Mouse (Mus musculus) adrenal gland, adult (tissue): ENCODE measurements around the gene Fubp1.

Experiments used
- DNase-seq, 2 experiments: peaks; one replicate each; pipeline ENCODE4 v3.0.0; 2022 to 2023; ENCODE audit warnings: low spot score in 1 of 2; ENCODE audit not compliant: inconsistent age in 2 of 2

The Fubp1 gene

DNA sequence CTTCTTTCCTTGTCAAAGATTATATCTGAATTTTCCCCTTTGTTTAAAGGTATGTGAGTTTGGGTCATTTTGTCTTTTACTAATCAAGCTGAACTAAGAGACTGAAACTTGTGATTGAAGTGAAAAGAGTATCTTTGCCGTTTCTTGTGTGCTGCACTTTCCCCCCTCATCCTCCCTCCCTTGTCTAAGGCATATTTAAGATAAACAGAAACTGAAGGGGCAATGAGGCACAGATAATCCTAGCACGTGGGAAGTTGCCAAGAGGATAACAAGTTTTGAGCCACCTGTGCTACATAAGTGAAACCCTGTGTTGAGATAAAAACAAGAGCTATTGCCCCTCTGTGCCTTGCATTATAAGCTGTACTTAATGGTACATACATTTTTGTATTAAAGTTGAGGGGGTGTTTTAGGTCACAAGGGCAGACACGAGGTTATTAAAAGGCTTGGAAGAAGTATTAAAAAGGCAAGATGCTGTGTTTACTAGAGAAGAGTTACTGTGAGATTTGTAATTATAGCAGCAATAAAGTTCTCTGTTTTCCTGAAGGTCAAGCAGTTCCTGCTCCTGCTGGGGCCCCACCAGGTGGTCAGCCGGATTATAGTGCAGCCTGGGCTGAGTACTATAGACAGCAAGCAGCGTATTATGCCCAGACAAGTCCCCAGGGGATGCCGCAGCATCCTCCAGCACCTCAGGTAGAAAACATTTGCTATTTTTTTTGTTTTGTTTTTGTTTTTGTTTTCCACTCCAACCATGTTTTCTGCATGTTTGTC is 21.3 kb downstream of the Fubp1 start:
- no peak for DNase-seq

DNA sequence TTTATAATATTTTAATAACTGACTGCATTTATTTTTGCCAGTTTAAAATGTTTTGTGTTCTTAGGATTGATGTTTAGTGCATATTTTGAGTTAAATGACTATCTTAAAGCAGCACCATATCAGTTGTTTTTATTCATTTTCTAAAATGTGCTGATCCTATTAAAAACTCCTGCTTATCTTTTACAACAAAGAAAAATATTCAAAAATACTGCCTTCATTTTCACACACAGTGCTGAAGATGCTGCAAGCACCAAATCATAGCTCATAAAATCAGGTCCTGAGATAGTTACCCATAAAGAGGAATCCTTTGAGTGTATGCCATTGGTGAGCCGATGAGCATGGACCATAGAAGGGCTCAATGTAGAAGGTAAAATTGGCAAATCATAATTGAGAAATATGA is 25.0 kb downstream of the Fubp1 start:
- DNase-seq: no peak

DNA sequence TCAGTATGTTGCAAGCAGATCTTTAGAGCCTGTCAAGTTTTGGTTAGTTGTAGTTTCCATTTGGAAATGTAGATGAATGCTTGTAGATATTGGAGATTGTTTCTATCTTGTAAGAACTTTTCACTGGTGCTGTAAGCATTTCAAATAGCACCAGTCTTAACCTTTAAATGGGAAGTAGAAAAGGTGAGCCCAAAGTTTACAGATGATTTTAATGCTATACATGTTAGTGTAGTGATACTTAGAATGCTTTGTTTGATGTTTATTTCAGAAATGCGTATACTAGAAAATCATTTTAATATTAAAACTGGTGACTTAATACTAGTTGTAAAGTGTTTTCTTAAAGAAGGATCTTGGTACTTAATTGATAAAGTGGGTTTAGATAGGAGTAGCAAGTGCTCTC is 25.6 kb downstream of the Fubp1 start:
- no peak for DNase-seq

DNA sequence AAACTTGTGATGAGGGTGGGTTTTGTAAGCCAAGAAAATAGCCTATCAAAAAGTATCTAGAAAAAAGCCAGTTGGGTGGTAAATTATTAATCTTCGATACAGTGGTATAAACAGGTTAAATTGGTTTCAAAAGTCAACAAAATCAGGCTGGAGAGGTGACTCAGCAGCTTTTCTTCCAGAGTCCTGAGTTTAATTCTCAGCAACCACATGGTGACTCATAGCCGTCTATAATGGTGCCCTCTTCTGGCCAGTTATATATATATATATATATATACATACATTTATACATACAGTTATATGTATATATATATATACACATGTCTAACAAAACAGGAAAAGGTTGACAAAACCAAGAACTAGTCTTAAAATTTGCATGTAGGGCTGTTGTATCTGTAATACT is 28.6 kb downstream of the Fubp1 start:
- DNase-seq: peak in 1 of 2 experiments; percentile 62

DNA sequence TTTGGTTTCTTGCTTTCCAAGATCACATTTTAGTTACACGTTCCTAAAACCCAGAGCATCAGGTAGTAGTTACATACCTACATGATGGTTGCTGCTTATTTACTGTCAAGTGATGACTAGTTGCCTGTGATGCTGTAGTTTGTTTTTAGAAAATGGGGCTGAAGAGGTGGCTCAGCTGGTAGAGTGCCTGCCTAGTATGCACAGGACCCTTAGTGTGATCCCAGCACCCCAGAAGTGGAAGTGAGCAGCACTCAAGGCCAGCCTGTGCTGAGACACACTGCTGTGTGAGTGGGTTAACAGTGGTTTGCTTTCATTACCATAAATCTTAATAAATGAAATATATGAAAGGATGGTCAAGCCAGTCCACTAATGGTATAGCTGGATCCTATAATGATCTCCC is 29.4 kb downstream of the Fubp1 start:
- DNase-seq: no peak

DNA sequence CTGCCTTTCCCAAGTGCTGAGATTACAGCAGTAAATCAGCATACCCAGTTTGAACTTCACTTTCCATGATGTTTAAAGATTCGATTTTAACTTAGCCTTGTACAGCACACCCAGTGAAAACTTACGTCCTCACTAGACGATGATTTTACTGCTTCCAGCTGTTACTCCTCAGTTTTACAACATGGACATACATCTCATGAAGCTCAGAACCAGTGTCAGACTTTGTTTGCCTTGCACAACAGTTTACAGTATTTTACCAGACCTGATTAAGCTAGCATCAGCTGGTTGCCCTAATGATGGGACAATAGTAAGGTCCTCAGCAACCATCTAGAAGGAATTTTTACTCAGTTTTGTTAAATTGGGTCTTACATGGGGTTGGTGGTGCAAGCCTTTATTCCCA is 30.9 kb downstream of the Fubp1 start:
- DNase-seq: no peak

DNA sequence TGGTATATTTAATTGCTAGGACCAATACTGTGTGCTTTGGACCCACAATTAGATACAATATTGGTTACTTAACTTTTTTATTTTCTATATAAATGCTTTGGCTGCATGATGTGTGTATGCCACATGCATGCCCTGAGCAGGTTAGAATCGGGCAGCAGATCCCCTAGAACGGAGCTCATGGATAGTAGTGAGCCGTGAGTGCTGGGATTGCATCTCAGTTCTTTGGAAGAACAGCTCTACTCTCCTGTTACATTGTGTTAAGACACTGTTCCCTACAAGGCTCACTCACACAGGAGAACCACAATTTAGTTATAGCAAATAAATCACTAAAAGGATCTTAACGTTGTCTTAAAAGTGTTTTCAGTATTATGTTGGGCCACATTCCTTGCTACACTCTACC is 33.1 kb downstream of the Fubp1 start:
- DNase-seq: no peak

DNA sequence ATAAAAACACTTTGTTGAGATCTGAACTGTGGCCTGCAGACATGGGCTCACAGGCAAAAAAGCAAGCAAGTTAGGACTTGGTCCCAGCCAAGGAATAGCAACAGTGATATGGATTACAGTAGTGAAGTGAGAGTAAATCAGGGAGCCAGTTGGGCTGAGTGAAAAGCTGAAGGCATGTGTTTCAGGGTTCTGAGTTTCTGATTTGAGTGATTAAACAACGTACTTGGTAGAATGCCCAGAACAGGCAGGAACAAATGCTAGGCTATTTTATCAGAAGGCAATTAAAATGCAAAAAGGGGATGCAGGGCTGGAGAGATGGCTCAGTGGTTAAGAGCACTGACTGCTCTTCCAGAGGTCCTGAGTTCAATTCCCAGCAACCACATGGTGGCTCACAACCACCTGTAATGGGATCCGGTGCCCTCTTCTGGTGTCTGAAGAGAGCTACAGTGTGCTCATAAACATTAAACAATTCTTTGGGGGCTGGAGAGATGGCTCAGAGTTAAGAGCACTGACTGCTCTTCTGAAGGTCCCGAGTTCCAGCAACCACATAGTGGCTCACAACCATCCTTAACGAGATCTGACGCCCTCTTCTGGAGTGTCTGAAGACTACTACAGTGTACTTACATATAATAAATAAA is 35.2 kb downstream of the Fubp1 start:
- no peak for DNase-seq

DNA sequence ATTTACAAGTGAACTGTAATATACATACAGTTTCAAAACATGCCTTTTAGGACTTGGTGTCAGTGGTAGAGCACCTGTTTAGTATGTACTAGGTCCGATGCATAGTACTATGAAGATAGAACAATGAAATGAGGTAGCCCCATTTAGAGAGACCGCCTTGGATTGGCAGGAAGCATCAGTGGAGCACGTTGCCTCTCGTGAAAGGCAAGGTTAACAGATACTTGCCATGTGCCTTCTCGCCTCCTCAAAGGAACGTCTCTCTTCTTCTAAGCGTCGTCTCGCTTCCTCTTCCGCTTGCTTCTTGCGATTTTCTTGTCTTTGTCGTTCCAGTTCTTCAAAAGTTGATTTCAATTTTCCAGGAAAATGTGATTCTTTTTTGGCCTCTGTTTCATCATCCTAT is 37.5 kb downstream of the Fubp1 start:
- DNase-seq: no peak

DNA sequence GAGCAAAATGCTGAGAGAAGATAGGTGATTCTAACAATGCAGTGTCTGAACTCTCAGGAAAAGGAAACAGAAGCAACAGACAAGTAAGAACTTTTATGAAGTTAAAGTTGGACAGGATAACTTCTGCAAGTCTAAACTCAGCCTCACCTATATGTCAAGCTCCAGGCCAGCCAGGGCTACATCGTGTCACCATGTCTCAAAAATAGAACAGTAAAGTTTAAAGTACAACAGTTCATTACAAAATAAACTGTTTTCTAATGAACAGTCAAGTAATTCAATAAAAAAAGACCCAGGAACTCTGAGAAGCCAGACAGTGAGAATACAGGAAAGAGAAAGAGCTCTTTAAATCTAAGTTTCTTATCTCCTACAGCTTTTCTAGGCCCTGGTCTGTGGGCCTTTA is 40.3 kb downstream of the Fubp1 start:
- DNase-seq: no peak

DNA sequence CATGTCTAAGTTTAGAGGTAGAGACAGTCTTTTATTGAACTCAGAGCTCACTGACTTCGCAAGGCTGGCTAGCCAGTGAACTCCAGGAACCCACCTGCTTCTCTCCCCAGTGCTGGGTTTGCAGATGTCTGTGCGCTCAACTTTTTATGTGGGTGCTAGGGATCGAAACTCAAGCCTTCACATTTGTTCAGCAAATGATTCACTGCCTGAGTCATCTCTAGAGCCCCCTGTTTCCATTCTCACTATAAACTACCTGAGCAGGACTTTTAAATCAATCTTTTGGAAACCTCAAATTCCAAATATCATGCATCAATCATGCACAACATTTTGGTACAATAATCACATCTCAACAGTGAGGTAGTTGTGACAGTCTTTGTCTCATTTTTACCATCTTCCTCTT is 47.3 kb downstream of the Fubp1 start:
- DNase-seq: no peak

DNA sequence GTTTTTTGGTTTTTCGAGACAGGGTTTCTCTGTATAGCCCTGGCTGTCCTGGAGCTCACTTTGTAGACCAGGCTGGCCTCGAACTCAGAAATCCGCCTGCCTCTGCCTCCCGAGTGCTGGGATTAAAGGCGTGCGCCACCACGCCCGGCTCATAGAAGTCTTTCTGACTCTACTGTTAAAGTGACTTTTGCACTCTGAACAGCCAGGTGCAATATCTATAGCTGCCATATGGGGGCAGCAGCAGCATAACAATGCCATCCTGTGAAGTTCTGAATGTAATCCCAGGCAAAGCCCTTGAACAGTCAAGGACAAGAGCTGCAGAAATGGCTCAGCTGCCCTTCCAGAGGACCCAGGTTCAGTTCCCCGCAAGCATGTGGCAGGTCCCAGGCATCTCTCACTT is 49.2 kb downstream of the Fubp1 start:
- DNase-seq: peak; percentile 75 to 94

DNA sequence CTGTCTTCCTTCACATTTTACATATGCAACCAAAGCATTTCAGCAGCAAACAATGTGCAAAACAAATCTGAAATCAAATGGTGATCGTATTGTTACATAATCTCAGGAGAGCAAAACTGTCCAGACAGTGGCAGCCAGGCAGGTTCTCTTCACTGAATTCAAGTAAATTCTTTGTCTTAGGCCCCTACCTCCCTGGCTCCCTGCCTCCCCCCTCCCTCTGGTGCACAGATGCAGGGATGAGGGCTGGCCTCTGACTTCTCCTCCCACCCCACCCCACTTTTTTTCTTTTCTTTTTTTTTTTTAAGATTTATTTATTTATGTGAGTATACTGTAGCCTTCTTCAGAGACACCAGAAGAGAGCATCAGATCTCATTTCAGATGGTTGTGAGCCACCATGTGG is 50.1 kb downstream of the Fubp1 start:
- no peak for DNase-seq

DNA sequence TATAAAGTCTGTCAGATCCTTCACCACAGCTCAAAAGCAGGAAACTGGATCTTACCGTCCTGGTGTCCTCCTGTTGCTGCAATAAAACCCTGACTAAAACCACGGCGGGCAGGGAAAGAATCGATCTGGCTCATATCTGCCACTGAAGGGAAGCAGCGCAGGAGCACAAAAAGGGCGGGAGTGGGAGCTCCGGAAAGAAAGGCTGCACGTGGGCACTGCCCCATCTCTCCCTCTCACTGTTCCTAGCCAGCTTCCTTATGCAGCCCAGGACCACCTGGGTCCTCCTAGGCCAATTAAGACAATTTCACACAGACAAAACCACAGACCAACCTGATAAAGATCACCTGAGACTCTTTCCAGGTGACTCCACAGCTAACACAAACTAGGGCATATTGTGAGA is 51.2 kb downstream of the Fubp1 start:
- no peak for DNase-seq

DNA sequence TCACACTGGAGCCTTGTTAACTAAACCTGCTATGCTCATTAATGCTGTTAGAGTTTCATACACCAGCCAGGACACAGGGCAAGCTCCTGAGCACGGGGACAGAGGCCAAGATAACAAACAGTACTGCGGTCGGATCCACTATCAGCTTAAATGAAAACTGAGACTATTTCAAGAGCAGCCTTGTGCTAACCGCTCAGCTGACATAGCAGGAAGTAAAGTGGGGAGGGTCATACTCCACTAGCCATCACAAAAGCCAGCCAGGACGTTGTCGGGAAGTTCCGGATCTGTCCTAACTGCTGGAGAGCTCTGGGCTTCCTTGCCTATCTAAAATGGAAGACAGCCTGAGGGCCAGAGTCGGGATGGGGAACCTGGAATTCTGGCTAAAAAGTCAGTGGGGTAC is 51.7 kb downstream of the Fubp1 start:
- no peak for DNase-seq

DNA sequence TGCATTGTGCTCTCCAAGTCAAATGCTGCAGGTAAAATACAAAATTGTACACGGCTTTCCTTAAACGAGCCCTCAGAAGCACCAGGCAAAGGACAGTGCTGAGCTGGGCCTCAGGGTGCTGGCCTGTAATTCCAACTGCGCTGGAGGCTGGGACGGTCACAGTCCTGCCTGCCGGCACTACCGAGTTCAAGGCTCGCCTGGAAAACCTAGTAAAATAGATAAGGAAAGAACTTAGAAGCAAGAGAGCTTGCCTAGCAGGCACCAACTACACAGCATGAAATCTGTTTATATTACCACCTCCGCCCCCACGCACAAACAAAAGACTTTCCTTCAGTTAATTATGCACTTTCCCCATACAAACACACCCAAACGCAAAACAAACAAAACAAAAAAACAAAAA is 54.2 kb downstream of the Fubp1 start:
- no peak for DNase-seq

DNA sequence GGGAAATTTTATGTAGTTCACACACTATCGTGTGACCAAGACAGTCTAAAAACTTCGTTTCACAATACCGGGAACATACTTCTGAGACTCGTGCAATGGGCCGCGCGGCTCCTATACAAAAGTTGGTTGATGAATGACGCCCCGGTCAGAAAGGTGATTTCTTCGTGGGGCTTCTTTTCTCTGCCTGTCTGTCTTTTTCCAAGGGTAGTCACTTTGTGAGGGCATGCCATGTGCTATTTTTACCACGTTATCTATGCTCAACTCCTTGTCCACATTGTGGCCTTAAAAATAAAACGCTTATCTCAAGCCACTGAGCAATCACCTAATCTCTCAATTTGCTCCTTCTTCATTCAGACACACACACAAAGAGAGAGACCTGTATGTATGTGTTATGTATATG is 54.6 kb downstream of the Fubp1 start:
- DNase-seq: no peak

DNA sequence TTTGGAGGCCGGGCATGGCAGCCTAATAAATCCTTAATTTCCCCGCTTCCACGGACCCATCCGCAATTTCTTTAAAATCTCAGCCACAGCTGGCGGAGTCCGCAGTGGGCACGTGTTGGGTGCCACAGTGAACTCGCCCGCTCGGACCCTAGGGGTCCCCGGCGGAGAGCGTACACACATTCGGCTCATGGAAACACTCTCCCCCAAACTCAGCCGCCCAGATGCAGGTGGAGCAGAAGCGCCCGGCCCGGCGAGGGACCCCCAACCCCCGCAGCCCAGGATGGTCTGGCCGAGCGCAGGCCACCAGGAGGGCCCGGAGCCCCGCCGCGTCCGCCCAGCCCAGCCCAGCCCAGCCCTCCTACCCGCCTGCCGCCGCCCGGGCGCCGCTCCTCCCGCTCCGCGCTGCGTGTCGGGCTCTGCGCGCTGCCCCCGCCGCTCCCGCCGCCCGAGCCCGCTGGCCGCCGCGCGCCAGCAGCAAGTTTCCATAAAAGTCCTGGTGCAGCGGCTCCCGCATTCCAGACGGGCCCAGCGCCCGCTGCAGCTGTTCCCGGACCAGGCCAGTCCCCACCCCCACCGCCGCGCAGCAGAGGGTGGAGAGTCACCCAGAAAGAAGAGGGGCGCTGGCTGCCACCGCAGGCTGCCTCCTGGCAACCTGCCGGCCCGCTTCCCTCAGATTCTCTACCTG is 55.3 kb downstream of the Fubp1 start:
- DNase-seq: peak; percentile 68 to 88

DNA sequence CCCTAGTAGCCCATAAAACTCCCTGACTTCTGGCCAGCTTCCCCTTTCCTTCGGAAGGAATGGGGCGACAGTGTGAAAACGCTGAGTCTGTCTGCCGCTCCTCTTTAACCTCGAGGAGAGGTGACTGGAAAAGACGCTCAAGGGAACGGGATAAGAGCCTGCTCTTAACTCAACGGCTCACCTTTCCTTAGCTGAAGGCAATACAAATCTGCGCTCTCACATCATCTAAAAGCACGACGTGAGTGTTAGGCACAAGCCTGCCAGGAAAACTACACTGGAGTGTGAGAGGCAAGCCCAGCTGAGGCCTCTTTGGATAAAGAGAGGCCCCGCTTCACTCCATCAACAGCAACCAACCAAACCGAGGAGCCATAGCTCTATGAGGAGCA is 55.8 kb downstream of the Fubp1 start, which contains the start of gene Nexn:
Nexn (minus strand) TSS at position 315 of the 386 bp plus-strand sequence.
- no peak for DNase-seq

DNA sequence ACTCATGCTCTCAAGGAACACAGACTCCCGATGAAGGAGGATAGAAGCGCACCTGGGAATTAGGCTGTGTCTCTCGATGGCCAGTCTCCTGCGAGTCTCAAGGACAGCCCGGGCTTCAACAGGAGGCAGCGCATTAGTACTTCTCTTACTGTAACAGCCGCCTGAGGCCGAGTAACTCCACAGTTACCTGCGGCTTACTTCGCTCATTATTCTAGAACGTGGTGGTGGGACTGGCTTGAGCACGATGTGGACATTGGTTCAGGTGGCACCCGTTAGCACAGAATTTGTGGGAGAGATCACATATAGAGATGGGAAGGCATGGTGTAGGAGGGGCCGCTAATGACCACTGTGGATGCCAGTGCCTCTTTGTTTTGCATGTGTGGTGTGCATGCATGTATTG is 57.9 kb downstream of the Fubp1 start:
- no peak for DNase-seq

DNA sequence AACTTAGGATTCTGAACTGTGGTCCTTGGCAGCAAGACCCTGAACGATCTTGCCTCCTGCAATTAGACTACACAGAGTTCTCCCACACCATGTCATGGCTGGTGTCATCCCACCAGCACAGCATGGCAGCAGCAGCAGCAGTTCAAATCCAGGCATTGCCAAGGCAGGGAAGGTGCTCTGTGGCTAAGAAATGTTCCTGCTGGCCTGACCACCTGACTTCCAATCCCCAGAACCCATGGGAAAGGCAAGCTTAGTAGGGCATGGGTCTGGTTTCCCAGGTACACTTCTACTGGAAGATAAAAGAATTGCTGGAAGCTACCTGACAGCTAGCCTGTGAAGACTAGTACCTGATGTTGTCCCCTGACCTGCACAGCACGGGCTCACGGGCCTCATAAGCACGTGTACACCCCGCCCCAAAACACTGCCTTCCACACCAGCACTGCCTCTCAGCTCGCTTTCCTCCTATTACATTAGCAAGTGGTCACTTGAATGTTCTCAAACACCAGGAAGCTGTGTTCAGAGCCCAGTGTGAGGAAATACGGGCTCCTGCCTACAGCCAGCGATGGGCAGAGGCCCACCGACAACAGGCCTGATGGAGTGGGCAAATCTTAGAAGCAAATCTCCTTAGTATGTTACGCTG is 61.0 kb downstream of the Fubp1 start:
- no peak for DNase-seq

DNA sequence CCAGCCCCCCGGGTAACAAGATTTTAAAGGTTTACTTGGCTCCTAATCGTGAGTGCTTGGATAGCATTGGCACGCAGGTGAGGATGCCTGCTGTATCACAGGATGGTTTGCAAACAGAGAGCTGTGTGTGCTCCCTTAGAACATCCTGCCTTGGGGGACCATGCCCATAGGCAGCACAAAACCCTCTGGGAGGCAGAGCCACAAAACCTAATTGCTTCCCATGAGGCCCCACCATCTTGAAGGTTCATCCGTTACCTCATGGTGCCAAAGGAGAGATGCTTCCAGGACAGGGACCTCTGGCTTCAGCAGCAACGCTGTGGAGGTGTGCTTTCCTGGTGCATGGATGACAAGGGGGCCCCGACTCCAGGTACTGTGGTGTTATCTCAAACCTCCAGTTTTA is 61.7 kb downstream of the Fubp1 start:
- DNase-seq: no peak
